Mouse (Mus musculus) Muller cell, postnatal 12 days (primary cell): ENCODE results near the gene Kcnq1.

Experiments used
- DNase-seq: peaks from one replicate; pipeline ENCODE4 v3.0.0-alpha.2; 2015; ENCODE audit errors: inconsistent ontology term

Gene Kcnq1

DNA sequence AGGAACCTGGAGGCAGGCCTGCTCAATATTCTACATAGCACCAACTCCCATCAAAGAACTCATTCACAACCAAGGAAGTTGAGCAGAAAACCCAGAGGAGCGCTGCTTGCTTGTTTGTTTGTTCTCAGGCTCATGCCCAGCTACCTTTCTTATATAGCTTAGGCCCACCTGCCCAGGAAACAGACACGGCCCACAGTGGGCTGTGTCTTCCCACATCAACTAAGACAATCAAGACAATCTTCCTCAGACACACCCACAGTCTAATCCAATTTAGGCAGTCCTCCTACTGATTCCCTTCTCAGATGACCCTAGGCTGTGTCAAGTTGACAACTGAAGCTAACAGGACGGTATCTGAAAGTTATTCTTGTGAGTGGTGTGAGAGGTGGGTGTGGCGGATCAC, at the start of gene Kcnq1:
Kcnq1 (plus strand) TSS at position 301 of the 400 bp plus-strand sequence.
- DNase-seq, result no peak

DNA sequence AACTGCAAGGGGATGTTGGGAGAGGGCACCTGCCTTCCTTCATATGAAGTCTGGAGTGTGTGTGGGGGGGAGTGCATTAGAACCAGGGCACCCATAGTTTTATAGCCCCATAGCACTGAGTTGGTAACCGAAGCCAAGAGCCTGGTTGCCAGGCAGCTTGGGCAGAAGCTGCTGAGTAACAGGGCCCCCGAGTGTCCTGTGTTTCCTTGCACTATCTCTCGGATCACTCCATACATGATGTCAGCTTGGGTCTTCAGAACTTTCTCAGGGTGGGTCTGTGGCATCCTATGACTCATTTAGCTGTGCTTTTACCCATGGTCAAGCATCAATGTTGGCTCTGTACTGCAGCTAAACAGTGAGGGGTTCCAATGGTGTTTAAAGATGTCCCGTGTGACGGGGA, 49.1 kb upstream of the Kcnq1 start:
- DNase-seq, result no peak

DNA sequence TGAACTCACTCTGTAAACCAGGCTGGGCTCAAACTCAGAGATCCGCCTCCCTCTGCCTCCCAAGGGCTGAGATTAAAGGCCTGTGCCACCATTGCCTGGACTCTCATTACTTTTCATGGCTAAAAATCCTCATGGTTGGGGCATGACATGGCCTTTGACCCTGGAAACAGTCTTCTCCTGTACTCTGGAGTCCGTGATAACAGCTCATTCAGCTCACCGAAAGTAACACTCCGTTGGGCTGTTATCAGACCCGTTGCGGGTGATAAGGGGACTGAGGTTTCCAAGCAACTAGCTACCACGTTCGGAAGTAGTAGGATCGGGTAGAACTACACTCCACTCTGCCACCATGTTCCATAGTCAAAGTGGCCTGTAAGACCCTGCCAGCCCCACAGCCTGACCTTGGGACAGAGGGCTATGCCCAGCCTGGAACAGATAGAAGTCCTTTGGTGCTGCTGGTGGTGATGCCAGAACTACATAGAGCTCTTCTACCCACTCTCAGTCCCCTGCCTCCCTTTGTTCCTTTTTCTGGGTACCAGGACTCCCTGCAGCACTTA, 48.4 kb upstream of the Kcnq1 start:
- DNase-seq, result no peak

DNA sequence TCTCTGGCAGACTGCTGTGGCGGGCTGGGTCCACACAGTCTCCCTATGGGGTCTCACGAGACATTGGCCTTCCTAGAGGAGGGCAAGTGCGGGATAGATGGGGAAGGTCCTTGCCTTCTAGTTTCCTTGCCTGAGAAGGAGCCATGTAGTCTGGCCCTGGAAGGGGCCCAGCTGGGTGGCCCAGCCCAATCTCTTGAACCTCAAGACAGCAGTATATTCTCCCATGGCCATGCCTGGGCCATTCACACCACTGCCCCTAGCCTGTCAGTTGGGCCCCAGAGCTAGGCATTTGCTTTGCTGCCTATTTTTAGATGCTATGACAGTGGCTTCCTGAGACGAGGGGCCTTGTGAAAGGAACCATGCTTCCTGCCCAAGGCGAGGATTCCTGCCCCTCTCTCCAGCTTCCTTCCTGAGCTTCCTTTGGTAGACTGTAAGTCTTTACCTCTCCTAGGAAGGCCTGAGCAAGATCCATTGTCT, 47.9 kb upstream of the Kcnq1 start:
- DNase-seq, result no peak

DNA sequence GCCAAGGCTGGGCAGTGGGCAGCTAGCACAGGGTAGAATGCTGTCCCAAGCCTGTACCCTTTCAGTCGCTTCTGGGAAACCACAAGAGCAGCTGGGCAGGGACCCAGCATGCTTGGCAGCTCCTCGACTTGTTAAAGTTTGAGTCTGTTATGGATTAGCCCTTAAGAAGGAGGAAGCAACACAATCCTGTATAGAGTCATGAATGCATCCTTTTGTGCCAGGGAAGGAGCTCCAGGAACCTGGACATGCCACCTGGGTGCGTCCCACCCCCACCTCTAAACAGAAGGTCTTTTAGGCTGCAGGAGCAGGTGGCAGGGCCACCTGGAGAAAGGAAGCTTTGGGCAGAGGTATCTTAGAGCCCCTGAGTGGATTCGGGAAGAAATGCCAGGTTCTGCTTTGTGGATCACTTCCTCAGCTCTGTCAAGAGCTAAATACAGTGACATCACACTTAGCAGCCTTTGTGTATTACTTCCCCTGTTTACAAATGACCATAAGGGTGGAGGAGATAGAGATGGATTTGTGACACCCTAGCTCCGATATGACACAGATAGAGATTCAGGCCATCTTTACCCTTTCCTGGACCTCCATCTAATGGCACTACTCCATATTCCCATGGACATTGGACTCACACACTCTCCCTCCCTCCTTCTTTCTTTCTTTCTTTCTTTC, 46.8 kb upstream of the Kcnq1 start:
- DNase-seq, result peak; percentile 58

DNA sequence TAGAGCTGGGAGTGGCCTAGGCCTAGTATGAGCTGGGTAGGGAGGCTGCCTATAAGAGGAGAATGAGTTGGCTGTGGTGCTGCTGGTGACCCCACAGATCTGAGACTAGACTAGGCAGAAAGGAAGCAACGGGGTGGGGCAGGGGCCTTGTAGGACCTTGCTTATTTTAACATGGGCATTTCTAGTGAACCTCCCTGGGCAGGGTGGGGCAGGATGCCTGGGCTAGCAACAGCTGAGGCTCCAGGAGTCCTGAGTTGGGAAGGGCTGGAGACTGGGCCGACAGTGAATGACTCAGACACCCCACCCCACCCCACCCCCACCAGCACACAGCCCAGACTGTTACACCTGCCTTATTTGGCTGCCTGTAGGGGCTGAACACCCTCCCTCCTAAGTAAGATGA, 43.5 kb upstream of the Kcnq1 start:
- no peak for DNase-seq

DNA sequence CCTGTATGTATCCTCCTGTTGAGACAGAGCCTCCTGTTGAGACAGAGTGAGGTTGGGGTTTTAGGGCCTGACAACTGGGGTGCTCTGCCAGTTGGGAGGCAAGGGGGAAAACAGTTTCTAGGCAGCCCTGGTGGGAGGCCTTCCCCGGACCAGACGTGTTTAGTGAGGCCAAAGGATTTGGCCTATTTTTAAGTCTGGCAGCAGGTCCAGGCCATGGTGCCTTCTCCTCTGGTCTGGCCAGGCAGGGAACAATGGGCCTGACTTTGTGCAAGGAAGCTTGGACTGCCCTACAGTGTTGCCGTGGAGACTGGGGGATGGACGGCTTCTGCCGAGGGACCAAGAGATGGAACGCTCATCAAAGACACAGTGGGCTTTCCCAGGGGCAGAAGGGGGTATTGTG, 41.9 kb upstream of the Kcnq1 start:
- DNase-seq, result no peak

DNA sequence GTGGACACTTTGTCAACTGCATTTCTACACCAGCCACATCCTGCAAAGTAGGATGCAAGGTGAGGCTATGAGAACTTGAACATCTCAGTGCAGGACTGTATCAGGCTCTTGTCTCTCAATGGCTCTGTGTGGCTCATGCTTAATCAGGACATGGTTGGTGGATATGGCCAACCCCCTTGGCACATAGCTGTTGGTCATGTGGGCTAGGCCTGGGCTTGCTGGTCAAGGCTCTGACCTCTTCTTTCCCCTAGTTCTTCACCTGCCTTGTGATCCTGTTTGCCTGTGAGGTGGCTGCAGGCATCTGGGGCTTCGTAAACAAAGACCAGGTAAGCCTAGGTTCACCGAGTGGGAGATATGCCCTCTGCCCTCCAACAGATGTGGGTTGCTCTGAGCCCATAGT, 40.5 kb upstream of the Kcnq1 start:
- no peak for DNase-seq

DNA sequence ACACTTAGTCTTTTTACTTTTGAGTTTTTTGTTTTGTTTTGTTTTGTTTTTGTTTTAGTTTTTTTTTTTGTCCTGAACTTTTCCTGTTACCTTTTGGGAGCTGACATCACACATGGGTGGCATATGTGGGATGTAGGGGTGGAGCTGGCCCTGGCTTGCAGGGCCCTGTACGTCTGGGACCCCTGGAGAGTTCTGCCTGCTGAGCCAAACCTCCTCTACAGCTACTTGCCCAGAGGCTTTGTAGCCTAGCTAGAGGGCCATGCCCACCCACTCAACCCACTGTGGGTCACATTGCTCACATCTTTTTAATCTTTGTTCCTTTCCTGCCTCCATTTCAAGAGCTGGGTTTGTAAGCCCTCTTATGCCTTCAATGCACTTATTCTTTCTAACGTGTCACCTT, 38.7 kb upstream of the Kcnq1 start:
- no peak for DNase-seq

DNA sequence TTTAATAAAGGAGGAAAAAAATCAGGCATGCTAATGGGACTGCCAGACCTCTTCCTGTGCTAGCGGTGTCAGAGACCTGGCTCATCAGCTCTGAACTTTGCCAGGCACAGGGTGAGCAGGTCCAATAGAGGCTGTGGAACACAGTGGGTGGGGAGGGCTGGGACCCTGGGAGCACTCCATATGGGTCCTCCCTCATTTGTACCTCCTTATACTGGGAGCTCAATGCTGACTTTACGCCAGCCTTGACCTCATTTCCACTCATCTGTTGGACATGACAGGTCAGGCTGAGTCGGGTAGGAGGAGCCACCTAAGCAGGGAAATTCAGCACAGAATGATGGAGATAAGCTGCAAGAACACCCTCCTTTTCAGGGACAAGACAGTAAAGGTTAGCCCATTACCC, 38.3 kb upstream of the Kcnq1 start:
- DNase-seq, result no peak

DNA sequence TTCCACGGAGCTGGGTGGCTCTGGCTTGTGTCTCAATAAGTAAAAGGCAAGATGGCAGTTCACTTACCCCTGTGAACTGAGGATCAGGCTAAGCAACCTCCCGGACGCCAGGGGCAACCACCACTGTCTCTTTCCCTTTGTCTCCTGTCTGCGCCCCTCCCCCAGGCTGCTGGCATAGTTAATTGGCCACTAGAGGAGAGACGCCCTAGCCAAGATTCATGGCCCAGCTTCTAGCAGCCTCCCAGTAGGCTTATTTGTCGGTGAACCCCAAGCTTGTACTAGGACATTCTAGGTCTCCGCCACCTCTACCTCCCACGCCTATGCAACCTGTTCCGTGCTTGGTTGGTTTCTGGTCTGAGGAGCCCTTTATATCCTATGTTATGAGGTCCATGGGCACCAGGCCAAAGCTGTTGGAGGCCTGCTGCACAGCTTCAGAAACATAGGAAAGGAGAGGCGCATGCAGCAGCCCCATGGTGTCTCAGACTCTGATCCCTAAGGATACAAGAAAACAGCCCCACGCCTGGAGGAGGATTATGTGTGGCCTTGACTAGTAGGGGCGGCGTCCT, 37.8 kb upstream of the Kcnq1 start:
- DNase-seq, result peak; percentile 73

DNA sequence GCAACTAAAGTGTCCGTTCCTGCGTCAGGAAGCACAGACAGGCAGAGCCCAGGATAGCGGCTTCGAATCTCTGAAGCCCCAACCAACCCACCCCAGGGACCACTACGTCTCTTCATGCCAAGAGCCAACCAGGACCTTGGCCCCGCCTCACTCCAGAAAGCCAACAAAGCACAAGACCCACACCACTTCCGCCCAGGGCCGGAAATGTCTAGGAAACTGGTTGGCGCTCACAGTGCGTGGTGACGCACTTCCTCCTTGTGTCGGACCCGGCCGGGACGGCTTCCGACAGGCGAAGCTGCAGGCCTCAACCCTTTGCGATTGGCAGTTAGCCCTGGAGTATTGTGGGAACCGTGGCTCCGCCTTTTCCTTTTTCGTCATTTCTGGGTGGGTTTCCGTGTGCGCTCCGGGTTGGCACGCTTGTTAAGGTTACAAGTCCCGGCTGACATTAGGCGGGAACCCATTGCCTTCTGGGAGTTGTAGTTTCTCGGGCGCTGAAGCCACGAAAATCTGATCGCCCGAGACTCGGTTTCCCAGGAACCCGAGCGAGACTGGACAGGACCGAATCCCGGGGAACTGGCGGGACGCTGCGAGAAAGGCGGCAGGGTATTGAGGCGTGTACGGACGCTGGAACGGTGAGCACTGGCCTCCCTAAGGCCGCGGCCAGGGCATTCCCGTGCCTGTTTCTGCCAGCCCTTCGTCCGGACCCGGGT, 37.1 kb upstream of the Kcnq1 start, which contains the start of gene Tssc4:
Tssc4 (plus strand) TSS at position 368 of the 710 bp plus-strand sequence.
- peak; percentile 99 for DNase-seq

DNA sequence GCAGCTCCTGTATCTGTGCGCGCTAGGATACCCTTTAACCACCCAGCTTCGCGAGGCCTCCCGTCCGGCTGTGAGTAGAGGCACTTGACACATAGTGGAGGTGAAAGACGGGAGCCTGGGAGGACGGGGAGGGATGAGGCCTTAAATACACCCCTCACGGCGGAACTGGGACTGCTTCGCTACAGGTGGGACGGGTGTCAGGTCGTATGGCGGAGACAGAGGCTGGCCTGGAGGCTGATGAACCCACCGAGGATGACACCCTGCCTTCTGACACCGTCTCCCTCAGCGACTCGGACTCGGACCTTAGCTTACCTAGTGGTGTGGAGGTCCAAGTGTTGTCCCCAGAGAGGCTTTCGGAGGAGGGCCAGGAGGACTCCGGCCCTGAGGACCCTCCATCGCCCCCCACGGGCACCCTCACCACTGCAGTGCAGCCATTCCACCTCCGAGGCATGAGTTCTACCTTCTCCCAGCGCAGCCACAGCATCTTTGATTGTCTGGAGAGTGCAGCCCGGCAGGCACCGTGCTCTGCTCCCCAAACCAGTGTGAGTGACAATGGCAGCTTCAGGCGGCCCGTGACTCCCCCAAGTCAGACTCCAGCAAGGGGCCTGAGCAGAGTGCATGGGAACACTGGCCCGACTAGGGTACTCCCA, 36.3 kb upstream of the Kcnq1 start:
- no peak for DNase-seq

DNA sequence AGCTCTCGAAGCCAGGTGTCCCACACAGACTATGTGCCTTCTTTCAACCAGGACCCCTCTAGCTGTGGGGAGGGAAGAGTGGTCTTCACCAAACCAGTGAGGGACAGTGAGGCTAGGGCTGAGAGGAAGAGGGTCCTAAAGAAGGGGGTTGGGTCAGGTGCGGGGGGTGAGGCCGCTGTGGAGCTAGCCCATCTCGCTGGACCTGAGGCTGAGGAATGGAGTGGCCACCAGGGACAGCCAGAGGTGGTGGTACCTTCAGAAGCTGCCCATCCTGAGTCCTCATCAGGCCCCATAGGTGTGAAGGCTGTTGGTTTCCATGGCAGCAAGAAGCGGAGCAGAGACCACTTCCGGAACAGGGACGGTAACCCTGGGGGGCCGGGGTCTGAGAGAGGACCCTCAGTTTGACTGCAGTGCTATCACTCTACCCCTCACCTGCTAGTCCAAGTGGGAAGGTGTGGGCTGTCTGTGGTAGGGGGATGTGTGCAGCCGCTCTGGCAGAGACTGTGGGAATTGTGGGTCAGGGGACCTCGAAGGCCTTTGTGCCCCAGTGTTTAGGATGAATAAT, 35.6 kb upstream of the Kcnq1 start:
- no peak for DNase-seq

DNA sequence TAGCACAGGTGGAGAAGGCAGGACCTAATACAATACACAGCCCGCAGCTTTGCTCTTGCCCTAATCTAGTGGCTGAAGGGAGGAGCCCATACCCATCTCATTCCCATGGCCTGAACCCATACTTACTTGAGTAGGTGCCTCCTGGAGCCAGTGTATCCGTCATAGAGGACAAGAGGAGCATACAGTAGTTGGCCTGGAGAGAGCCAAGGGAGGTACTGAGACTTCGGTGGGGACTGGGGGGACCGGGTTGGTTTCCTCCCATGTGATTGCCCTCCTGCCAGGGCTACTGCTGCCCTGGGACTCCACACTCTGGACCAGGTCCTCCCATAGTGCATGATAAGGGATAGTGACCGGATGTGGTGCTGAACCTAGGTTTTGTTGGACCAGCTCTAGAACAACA, 33.6 kb upstream of the Kcnq1 start:
- no peak for DNase-seq

DNA sequence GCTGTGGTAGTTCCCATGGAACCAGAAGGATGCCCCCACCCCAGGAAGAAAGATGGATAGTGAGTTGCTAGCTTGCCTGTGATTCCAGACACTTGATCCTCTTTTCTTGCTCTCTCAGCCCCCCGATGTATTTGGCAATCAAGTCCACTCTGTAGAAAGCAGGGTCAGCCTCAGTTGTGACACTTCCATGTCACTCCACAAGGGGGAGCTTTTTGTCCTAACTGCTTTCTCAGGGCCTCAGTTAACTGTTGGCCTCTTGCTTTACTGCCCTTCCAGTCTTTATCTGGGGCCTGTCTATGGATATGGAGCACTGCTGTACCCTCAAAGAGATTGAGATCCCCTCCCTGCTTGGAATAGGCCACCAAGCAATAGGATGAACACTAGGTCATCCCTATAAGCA, 33.1 kb upstream of the Kcnq1 start:
- DNase-seq, result no peak

DNA sequence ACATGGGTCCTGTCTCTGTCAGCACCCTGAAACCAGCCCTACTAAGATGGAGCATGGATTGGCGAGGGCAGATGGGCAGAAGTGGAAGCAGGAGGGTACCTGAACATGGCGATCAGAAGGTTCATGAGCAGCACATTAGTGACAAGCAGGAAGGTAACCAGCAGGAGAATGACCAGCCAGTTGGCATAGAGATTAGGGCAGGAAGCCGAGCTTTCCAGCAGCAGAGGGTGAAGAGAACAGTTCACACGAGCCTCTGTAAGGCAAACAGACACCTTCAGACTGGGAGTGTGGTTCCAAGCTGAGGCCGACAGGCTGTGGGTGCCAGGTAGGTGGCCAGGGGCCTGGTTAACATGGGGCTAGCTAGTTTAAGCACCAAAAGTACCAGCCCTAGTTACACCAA, 30.8 kb upstream of the Kcnq1 start:
- DNase-seq, result no peak

DNA sequence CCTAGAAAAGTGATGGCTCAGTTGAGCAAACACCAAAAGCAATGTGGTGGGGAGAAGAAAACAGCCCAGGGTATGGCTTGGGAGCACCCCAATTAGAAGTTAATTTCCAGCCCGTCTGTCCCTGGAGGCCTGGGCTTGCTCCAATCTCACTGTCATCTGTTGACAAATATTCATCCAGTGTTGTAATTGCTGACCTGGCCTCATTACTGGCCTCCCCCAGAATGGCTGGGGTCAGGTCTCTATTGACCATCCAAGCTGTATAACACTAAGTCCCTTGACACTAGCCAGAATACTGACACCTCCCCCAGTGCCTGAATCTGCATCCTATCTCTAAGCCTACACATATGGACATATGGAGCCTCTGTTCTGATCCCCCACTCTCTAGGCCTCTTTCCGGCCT, 28.8 kb upstream of the Kcnq1 start:
- no peak for DNase-seq

DNA sequence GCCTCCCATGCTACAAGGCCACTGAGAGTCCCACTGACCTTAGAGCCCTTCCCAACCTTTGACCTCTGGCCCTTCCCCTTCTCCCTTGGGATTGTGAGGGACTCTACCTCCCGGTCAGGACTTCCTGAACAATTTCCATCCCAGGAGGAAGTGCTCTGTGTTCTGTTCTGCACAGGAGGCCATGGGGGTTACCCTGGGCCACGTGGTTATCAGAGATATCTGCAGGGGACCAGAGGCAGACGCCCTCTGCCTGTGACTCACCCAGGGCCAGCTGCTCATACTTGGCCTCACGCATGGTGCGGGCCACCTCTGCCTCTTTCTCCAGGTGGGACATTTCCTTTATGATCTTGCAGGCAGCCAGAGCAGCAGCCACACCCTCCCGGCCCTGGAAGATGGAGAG, 24.1 kb upstream of the Kcnq1 start:
- no peak for DNase-seq

DNA sequence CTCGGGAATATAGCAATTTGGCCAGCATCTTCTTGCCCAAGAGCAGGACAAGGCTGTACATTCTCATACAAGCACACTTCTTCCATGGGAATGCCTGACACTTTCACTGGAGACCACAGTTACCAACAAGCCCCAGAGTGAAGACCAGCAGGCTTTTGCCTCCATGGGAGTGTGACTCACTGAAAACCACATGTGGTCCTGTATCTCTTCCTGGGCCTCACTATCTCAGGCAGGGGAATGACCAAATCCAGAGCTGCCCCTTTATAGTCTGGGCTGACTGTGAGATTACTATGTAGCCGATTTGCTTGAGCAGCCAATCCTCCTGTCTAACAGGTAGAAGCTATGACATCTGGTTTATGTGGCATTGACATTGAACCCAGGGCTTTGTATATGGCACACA, 22.5 kb upstream of the Kcnq1 start:
- no peak for DNase-seq

DNA sequence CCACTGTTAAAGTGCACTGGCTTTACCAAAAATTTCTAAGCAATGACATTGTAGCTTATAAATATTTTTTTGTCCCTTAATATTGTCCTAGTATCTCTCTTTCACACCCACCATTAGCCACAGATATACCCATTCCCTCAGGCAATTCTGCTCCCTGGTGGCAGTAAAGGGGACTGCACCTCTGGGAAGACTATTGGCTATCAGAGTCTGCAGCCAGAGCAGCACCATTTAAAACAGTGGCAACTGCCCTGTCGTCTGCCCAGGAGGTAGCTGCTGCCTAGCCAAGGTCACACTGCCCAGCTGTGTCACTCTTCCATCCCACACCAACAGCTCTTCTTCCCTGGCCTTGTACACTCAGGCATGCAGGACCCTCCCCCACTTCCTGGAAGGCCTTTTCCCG, 19.8 kb upstream of the Kcnq1 start:
- DNase-seq, result peak; percentile 42

DNA sequence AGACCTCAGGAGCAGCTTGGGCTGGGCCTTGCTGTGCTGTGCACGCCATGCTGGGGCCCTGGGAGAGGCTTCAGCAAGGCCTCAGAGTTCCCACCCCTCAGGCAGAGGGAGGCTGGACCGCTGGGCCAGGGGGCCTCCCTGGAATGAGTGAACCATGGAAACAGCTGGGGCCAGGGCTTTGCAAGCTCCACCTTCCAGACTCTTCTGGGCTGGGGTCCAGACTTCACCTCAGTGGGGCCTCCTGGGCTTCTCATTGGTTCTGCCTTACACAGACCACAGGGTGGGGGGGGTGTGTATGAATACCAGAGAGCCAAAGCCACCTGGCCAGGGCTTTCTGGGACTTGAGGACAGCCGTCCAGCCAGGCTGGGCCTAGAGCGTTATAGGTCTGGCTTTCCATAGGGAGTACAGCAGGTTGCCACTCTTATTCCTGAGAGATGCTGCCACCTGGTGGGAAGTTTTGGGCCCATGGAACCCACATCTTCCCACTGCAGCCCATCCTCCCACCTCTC, 19.0 kb upstream of the Kcnq1 start:
- no peak for DNase-seq
